Mouse (Mus musculus) bone marrow macrophage, adult 2 months (primary cell): ENCODE results near the gene Nsmce3.

ENCODE experiments used
- CTCF ChIP-seq: IDR thresholded peaks from 2 replicates; pipeline ENCODE4 v1.5.1; 2012; ENCODE audit warnings: low read depth, mild to moderate bottlenecking, low read length, moderate library complexity
- POLR2A ChIP-seq: IDR thresholded peaks from 2 replicates; pipeline ENCODE4 v1.6.1; 2012; ENCODE audit warnings: mild to moderate bottlenecking, low read depth, low read length, borderline replicate concordance

- TF ChIP-seq CTCF (no peak), POLR2A (no peak)
Measured at GRCm38 (mm10) chr7:64921189-64921588, 48.4 kb upstream of the Nsmce3 start.
